Mouse (Mus musculus) right cerebral cortex, adult 2 months (tissue): ENCODE data around the gene Sfxn4.
A peak's percentile ranks its signal among the peaks of the same experiment; 100 is the strongest.
"Not testable (repeated sequence)": the region's sequence is repeated elsewhere in the genome, so short reads cannot be mapped to it uniquely, and the experiment has no call there.

Experiments
- DNase-seq, 2 experiments: peaks; one replicate each; pipeline ENCODE4 v3.0.0; 2021 to 2022; ENCODE audit warnings: low spot score in 2 of 2

Sfxn4 gene

DNA sequence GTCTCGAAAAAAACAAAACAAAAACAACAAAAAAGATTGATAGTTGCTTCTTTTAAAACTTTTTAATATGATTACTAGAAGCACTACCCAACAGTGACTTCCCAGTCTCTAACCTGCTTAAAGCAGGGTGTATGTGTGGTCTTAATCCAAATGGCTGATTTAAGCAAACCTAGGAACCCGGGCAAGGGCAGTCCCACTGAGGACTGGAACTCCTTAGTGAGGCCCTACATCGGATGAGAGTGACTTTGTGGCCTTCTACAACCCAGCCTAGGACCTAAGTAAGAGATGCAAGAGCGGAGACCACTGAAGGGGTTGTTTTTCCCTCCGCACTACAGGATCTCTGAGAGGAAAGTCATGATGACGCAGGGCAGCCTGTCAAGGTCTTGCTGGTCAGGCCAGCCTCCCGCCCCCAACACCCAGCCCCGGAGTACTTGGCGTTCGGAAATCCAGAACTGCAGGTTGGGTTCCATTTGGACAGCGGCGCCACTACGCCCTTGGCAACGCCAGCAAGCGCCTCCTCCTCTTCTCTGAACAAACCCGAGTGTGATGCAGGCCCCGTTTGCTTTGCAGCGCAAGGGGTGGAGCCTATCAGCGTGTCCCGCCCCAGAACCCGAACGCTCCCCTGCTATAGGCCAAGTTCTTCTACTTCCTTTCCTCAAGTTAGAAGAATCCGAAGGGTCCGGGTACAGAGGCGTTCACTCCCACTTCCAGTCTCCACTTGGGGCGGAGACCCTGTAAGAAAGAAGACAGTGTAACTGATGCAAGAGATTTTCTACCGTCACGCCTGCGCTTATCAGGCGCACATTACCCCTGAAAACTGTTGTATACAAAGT, at the start of gene Sfxn4:
Sfxn4 (minus strand) TSS at position 612 of the 833 bp plus-strand sequence.
- peak; percentile 92 to 94 for DNase-seq

DNA sequence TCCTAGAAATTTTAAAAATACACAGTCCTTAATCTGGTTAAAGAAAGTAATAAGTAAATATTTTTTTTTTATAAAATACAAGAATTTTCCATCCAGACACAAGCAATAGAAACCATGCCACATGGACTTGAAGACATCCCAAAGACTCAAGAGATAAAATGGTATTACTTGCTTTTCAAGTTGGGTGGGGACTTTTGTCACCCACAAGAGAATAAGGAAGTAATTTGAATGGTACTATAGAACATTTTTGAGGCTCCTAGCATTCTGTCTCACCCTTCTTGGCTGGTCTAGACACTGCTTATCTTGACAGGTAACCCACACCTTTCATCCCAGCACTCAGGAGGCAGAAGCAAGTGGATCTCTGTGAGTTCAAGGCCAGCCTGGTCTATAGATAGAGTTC, 49.0 kb upstream of the Sfxn4 start:
- no peak for DNase-seq

- no peak for DNase-seq
Measured at GRCm38 (mm10) chr19:60905477-60905876, 44.2 kb upstream of the Sfxn4 start.

DNA sequence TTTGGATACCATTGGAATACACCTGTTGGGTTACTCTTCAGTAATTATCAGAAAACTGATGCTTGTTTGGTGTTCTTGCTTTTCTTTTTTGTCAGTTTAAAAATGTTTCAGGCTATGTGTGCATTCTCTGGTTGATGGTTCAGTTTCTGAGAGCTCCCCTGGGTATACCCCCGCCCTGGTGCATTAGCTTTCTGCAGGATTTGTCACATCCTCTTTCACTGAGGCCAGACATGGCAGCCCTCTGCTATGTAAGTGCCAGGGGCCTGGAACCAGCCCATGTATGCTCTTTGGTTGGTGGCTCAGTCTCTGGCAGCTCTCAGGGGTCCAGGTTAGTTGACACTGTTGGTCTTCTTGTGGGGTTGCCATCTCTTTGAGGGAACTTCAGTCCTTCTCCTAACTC, 42.7 kb upstream of the Sfxn4 start:
- no peak for DNase-seq

DNA sequence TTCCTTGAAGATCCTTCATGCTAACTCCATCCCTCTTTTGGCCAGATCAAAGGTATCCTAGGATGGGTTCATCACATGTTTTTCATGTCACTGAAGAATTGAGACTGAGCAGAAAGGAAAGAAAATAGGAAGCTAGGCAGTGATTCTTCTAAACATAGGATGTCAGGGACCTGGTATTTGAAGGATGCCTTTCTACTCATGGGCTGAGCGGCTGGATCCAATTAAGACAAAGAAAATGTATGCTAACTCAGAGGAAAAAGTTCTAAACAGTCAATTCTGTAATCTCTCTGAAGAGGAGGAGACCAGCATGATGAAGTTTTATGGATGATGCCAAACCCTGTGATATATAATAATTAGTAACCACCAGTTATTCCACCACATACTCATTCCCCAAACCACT, 41.9 kb upstream of the Sfxn4 start:
- DNase-seq: no peak

- DNase-seq: no peak
Measured at GRCm38 (mm10) chr19:60895251-60895880, 34.1 kb upstream of the Sfxn4 start.

GRCm38 (mm10) chr19:60891934-60892547, 30.8 kb upstream of the Sfxn4 start:
- DNase-seq: peak; percentile 67 to 74

DNA sequence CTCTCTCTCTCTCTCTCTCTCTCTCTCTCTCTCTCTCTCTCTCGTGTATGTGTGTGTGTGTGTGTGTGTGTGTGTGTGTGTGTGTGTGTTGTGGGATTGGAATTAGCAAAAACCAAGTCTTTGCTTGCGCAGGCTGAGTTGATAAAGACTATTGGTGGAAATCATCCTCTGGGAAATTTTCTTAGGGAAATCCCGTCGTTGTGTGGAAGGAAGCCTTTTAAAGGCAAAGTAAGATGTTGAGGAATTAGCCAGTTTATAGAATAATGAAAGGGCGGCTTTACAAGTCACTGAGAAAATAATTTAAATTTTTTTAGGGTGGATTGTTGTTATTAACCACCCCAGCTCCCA, 29.8 kb upstream of the Sfxn4 start:
- no peak for DNase-seq

GRCm38 (mm10) chr19:60890391-60891122, 29.3 kb upstream of the Sfxn4 start:
- peak in 1 of 2 experiments; percentile 68 for DNase-seq

GRCm38 (mm10) chr19:60889714-60890315, 28.5 kb upstream of the Sfxn4 start, which contains the start of gene Grk5:
Gene Grk5, plus strand, starts transcription at chr19:60889749.
- DNase-seq: peak; percentile 92 to 94

GRCm38 (mm10) chr19:60889101-60889713, 27.9 kb upstream of the Sfxn4 start:
- peak in 1 of 2 experiments; percentile 23 for DNase-seq

DNA sequence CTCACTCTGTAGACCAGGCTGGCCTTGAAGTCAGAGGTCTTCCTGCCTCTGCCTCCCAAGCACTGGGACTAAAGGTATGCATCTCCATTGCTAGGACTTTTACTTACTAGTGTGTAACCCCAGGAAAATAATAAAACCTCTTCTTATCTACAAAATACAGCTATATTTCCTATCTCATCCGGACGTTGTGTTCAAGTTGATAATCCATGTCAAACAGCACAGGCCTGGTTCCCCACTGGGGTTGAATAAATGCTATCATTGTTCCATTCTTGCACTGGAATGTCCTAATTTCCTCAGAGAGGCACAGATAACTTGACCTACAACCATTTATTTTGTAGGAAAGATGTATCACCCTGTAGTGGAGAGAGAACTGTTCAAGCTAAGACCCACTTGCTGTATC, 26.4 kb upstream of the Sfxn4 start:
- DNase-seq: no peak

DNA sequence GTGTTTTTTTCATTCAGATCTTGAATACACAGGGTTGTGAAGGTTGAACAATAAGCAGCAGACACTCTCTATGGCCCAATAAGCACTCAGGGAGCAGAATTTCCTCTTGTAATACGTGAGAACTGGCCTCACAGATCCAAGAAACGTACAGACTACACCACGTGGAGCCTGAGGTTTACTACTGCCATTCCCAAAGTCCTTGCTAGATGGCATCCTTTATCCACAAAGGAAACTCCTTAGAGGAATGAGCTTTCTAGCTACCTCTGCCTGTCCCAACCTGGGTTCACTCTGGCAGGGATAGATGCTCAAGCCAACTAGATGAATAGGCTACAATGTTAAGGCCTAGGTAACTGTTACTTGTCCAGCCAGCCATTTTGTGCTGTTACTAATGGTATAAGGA, 21.9 kb upstream of the Sfxn4 start:
- peak; percentile 55 to 65 for DNase-seq

DNA sequence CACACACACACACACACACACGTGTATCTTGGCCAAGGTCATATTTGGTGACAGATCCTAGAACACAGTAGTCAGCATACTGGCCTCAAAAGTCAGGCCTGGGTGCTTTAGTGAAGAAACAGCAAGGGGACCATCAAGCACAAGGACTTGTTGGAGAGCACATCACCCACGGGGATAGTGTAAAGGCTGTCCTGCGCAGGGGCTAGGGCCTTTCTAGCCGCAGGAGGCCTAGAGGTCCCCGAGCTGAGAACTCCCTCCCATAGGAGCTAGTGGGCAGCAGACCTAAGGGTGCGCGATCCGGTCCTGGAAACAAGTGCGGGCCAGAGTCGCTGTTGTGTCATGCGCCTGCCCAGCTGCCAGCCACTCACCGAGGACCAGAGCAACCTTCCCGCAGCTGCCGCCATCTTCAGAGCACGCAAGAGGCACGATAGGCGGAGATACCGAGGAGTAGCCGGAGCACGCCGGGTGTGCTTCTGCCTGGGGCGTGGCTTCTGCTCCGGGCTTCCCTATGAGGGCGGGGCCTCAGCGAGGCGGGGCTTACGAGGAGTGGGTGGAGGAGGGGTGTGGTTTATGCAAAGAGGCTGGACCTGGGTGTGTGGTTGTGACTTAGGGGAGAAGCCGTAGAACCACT, 12.9 kb upstream of the Sfxn4 start, which contains the start of gene Prdx3:
Prdx3 (minus strand) TSS at position 493 of the 631 bp plus-strand sequence.
- peak; percentile 92 to 93 for DNase-seq

GRCm38 (mm10) chr19:60873501-60873900, 12.2 kb upstream of the Sfxn4 start:
- peak; percentile 18 to 25 for DNase-seq

GRCm38 (mm10) chr19:60872272-60872671, 11.0 kb upstream of the Sfxn4 start:
- no peak for DNase-seq

GRCm38 (mm10) chr19:60871366-60871765, 10.1 kb upstream of the Sfxn4 start:
- no peak for DNase-seq

DNA sequence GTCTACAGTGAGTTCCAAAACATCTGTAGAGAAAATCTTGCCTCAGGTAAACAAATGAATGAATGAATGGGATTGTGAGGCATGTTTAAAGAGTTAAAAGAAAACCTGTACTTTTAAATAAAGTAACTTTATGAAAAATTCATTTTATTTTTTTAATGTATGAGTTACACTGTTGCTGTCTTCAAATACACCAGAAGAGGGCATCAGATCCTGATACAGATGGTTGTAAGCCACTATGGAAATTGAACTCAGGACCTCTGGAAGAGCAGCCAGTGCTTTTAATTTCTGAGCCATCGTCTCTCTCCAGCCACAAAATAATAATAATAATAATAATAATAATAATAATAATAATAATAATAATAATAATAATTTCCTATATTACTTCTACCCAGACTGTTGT, 9.2 kb upstream of the Sfxn4 start:
- DNase-seq: no peak

GRCm38 (mm10) chr19:60866169-60866568, 4.9 kb upstream of the Sfxn4 start:
- DNase-seq: not testable (repeated sequence)

- DNase-seq: no peak
Measured at GRCm38 (mm10) chr19:60845731-60846130, 15.5 kb downstream of the Sfxn4 start.

GRCm38 (mm10) chr19:60843324-60843723, 18.0 kb downstream of the Sfxn4 start:
- no peak for DNase-seq
